Mouse (Mus musculus): ENCODE results near the gene Ostm1. TPM values are rescaled to one million over a fixed set of nuclear protein-coding genes. Genes with fewer than 3 reads are reported as not detected.

Gene Ostm1
- polyA plus RNA-seq, 1 experiment from 2014 or later: 20.2 TPM

DNA sequence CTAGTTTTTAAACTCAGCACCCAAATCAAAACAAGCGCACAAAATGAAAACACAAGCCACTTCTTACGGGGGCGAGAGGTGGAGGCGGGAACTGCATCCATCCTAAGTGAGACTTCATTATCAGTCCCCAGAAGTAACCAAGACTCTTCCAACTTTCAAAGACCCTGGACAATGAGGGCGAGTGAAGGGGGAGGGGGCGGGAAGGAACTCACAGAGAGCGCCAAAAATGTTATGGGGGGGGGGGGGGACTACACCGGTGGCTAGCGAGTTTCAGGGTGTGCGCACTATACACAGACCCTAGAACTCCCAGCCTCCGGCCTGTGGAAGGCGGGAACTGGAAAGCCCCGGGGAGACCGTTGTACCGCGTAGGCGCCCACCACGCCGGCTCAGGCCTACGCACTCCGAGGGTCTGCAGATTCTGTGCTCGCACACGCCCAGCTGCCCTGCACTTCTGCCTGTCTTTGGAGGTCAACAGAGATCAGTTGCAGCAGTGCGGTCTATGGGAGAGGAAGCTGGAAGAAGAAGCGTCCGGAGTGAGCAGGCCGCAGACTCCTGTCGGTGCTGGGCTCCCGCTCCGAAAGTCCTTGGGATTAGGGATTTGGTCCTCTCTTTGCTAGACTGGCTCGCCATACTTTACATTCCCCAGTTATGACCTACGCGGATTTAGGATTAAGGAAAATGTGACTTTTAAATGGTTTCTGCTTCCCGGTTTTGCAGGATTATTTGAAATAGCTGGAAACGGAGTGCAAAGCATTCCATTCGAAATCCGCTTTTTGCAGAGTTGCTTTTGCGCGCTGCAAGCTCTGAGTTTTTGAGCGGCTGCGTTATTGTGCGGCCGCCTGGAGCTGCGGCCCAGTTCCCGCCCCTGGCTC lies 1.7 kb upstream of the Ostm1 start:
- Histone ChIP-seq H3K4me3 (ENCODE audit: low read depth, low read length) (no peak overlapping the region), H3K9ac (ENCODE audit: low read depth, low read length) (no peak overlapping the region), H3K4me1 (replicated peaks; ENCODE audit: control insufficient read depth, insufficient read depth, low read length) (peaks cover 24% of the 10 kb centered on the region), H3K27ac (ENCODE audit: low read depth, low read length) (no peak overlapping the region), H3K27me3 (ENCODE audit: control insufficient read depth, insufficient read depth, low read length) (peaks cover 94% of the 10 kb centered on the region), H3K4me2 (replicated peaks; ENCODE audit: low read depth, low read length) (no peak overlapping the region), H3K9me3 (ENCODE audit: control insufficient read depth, low read length) (peaks cover 3% of the 10 kb centered on the region), H3K36me3 (ENCODE audit: control insufficient read depth, insufficient read depth, low read length) (no peaks in the 10 kb centered on the region)
- ATAC-seq (ENCODE audit: low FRiP score): no peak
- peak; percentile 71 for DNase-seq (ENCODE audit: low spot score)
- 0% methylated on average over 45 of the region's 45 CpGs for WGBS

GRCm38 (mm10) chr10:42582566-42583110 lies 984 bp upstream of the Ostm1 start:
- Histone ChIP-seq H3K27ac (ENCODE audit: low read depth, low read length) (no peak overlapping the region), H3K9ac (ENCODE audit: low read depth, low read length) (no peak overlapping the region), H3K36me3 (ENCODE audit: control insufficient read depth, insufficient read depth, low read length) (no peaks in the 10 kb centered on the region), H3K4me3 (ENCODE audit: low read depth, low read length) (no peak overlapping the region), H3K4me2 (replicated peaks; ENCODE audit: low read depth, low read length) (no peak overlapping the region), H3K9me3 (ENCODE audit: control insufficient read depth, low read length) (peaks cover 3% of the 10 kb centered on the region), H3K4me1 (replicated peaks; ENCODE audit: control insufficient read depth, insufficient read depth, low read length) (peaks cover 24% of the 10 kb centered on the region), H3K27me3 (ENCODE audit: control insufficient read depth, insufficient read depth, low read length) (peaks cover 96% of the 10 kb centered on the region)
- DNase-seq (ENCODE audit: low spot score) (peak; percentile 78), ATAC-seq (ENCODE audit: low FRiP score) (no peak)
- WGBS: under 1% methylated on average over 44 of the region's 44 CpGs

DNA sequence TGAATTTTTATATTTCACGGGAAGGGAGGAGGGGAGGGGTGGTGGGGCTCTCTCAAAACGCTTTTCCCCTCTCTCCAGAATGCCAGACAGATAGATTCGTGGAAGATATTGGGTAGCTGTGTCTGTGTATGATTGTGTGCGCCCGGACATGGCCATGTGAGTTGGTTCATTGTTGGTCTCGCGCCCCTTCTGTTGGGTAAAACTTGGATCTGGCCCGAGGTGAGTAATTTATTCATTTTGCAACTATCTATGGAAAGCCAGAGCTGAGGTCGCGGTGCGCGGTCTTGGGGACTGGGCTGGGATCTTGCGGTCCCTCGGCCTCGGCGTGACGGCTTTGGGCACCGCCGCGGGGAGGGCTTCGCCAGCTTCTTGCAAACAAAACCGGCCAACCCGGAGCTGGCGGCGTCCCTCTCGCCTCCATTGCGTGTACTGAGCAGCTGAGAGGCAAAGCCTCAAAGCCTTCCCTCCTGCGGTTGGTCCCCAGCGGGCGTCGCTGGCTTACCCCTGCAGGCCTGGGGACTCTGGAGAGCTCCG lies 347 bp downstream of the Ostm1 start:
- H3K9me3 ChIP-seq (ENCODE audit: control insufficient read depth, low read length): peaks cover 3% of the 10 kb centered on the region
- DNase-seq (ENCODE audit: low spot score) (no peak), ATAC-seq (ENCODE audit: low FRiP score) (no peak; the same call in 1 of the 2 replicates)
- H3K27ac ChIP-seq (ENCODE audit: low read depth, low read length): no peak overlapping the region
- WGBS: under 1% methylated on average over 31 of the region's 32 CpGs
- H3K4me1 ChIP-seq (replicated peaks; ENCODE audit: control insufficient read depth, insufficient read depth, low read length): peaks cover 24% of the 10 kb centered on the region
- no peak overlapping the region for H3K9ac ChIP-seq (ENCODE audit: low read depth, low read length)
- peak overlapping the region; percentile 27; the same call in 1 of the 2 replicates for H3K4me2 ChIP-seq (replicated peaks; ENCODE audit: low read depth, low read length)
- H3K4me3 ChIP-seq (ENCODE audit: low read depth, low read length): peak overlapping the region; percentile 0
- H3K36me3 ChIP-seq (ENCODE audit: control insufficient read depth, insufficient read depth, low read length): no peaks in the 10 kb centered on the region
- H3K27me3 ChIP-seq (ENCODE audit: control insufficient read depth, insufficient read depth, low read length): peaks cover 97% of the 10 kb centered on the region

DNA sequence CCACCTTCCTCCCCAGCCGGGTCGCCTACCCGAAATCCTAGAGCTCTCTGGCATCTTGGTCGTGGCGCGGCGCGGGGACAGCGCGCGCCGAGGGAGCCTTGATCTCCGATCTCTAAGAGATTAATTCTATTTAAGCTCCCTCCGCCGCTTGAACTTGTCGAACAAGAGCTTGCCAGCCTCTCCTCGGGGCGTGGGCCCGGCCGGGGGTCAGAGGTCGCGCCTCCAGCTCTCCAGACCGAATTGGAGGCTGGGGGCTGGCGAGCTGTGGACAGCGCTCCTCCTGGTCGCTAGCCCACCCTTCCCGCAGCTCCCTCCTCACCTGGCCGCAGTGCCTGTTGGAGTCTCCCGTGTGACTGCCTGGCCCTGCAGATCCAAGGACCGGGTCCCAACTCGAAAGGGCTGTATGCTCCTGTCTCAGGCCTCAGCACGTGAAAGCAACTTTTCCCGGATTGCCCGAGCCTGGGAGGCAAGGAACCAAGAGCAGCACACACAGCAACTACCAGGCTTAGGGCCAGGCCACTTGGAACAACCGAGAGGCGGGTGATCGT lies 888 bp downstream of the Ostm1 start:
- WGBS: under 1% methylated on average over 37 of the region's 37 CpGs
- Histone ChIP-seq H3K4me3 (ENCODE audit: low read depth, low read length) (peak overlapping the region; percentile 0), H3K27me3 (ENCODE audit: control insufficient read depth, insufficient read depth, low read length) (peaks cover 96% of the 10 kb centered on the region), H3K4me2 (replicated peaks; ENCODE audit: low read depth, low read length) (peak overlapping the region; percentile 27; the same call in 1 of the 2 replicates), H3K27ac (ENCODE audit: low read depth, low read length) (no peak overlapping the region), H3K4me1 (replicated peaks; ENCODE audit: control insufficient read depth, insufficient read depth, low read length) (peaks cover 22% of the 10 kb centered on the region), H3K36me3 (ENCODE audit: control insufficient read depth, insufficient read depth, low read length) (no peaks in the 10 kb centered on the region), H3K9ac (ENCODE audit: low read depth, low read length) (no peak overlapping the region), H3K9me3 (ENCODE audit: control insufficient read depth, low read length) (peaks cover 3% of the 10 kb centered on the region)
- peak; percentile 65 for DNase-seq (ENCODE audit: low spot score)
- ATAC-seq (ENCODE audit: low FRiP score): no peak

- Histone ChIP-seq H3K27me3 (ENCODE audit: control insufficient read depth, insufficient read depth, low read length) (peaks cover 96% of the 10 kb centered on the region), H3K4me1 (replicated peaks; ENCODE audit: control insufficient read depth, insufficient read depth, low read length) (peaks cover 17% of the 10 kb centered on the region), H3K4me3 (ENCODE audit: low read depth, low read length) (no peak overlapping the region), H3K4me2 (replicated peaks; ENCODE audit: low read depth, low read length) (no peak overlapping the region), H3K36me3 (ENCODE audit: control insufficient read depth, insufficient read depth, low read length) (no peaks in the 10 kb centered on the region), H3K27ac (ENCODE audit: low read depth, low read length) (no peak overlapping the region), H3K9me3 (ENCODE audit: control insufficient read depth, low read length) (peaks cover 3% of the 10 kb centered on the region), H3K9ac (ENCODE audit: low read depth, low read length) (no peak overlapping the region)
- no peak for ATAC-seq (ENCODE audit: low FRiP score)
- DNase-seq (ENCODE audit: low spot score): peak; percentile 54
- 3% methylated on average over 8 of the region's 8 CpGs for WGBS
Observed at GRCm38 (mm10) chr10:42585156-42585555, 1.5 kb downstream of the Ostm1 start.

DNA sequence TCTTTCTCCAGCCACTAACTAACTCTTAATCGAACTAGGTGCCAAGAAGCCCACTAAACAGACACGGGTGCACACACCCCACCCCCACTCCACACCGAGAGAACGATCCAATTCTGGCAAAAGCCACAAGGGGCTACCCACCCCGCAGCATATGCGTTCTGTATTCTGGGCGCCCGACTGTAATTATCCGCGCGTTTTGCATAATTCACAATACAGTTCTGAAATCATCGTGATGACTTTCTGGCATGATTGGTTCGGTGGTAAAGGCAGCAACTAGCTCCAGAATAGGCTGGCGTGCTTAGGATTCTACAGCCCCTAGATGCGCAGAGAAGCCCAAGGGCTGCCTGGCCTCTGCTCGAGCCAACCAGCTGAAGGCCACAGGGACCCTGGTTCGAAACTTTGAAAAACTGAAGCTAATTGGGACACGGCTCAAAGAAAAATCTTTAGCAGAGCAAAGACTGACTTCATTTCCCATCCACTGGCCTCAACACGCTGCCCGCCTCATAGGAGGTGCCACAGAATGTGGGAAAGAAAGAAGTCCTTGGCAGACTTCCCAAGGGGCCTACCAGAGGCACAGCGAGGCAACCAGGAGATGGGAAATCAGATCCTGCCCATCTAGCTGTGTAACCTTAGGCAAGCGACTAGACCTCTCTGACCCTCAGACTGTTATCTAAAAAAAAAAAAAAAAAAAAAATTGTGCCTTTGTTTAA lies 2.1 kb downstream of the Ostm1 start:
- peaks cover 17% of the 10 kb centered on the region; the same call in 1 of the 2 replicates for H3K4me1 ChIP-seq (replicated peaks; ENCODE audit: control insufficient read depth, insufficient read depth, low read length)
- no peaks in the 10 kb centered on the region for H3K36me3 ChIP-seq (ENCODE audit: control insufficient read depth, insufficient read depth, low read length)
- H3K9ac ChIP-seq (ENCODE audit: low read depth, low read length): no peak overlapping the region
- H3K4me3 ChIP-seq (ENCODE audit: low read depth, low read length): no peak overlapping the region
- DNase-seq (ENCODE audit: low spot score) (peak; percentile 46), ATAC-seq (ENCODE audit: low FRiP score) (no peak)
- H3K9me3 ChIP-seq (ENCODE audit: control insufficient read depth, low read length): peaks cover 3% of the 10 kb centered on the region
- no peak overlapping the region for H3K27ac ChIP-seq (ENCODE audit: low read depth, low read length)
- WGBS: 2% methylated on average over 22 of the region's 22 CpGs
- H3K4me2 ChIP-seq (replicated peaks; ENCODE audit: low read depth, low read length): no peak overlapping the region
- peaks cover 96% of the 10 kb centered on the region for H3K27me3 ChIP-seq (ENCODE audit: control insufficient read depth, insufficient read depth, low read length)

- WGBS: 2% methylated on average over 8 of the region's 8 CpGs
- ATAC-seq (ENCODE audit: low FRiP score) (no peak), DNase-seq (ENCODE audit: low spot score) (no peak)
- Histone ChIP-seq H3K9ac (ENCODE audit: low read depth, low read length) (no peak overlapping the region), H3K4me1 (replicated peaks; ENCODE audit: control insufficient read depth, insufficient read depth, low read length) (peaks cover 15% of the 10 kb centered on the region; the same call in 1 of the 2 replicates), H3K36me3 (ENCODE audit: control insufficient read depth, insufficient read depth, low read length) (no peaks in the 10 kb centered on the region), H3K27ac (ENCODE audit: low read depth, low read length) (no peak overlapping the region), H3K9me3 (ENCODE audit: control insufficient read depth, low read length) (peaks cover 3% of the 10 kb centered on the region), H3K4me3 (ENCODE audit: low read depth, low read length) (no peak overlapping the region), H3K27me3 (ENCODE audit: control insufficient read depth, insufficient read depth, low read length) (peaks cover 98% of the 10 kb centered on the region), H3K4me2 (replicated peaks; ENCODE audit: low read depth, low read length) (no peak overlapping the region)
Observed at GRCm38 (mm10) chr10:42587961-42588750, 4.5 kb downstream of the Ostm1 start.

DNA sequence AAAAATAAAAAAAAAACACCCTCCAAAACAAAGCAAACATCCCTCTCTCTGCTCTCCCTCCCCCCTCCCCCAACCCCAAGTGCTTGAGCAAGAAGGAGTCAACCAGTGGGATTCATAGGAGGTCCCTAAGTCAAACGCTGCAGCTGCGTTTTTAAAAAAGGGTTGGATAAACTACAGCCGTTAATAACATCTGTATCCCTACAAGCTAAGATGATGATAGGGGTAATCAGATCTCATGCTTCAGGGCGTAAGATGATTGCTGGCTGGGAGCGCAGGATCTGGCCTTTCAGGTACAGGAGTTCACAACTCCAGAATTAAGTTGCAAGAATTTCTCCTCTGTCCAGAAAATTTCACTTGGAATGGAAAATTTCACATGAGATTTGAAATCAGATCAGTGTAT lies 5.9 kb downstream of the Ostm1 start:
- WGBS: 2% methylated on average over 5 of the region's 5 CpGs
- Histone ChIP-seq H3K9me3 (ENCODE audit: control insufficient read depth, low read length) (peaks cover 3% of the 10 kb centered on the region), H3K4me1 (replicated peaks; ENCODE audit: control insufficient read depth, insufficient read depth, low read length) (peaks cover 4% of the 10 kb centered on the region; the same call in 1 of the 2 replicates), H3K4me2 (replicated peaks; ENCODE audit: low read depth, low read length) (no peak overlapping the region), H3K9ac (ENCODE audit: low read depth, low read length) (no peak overlapping the region), H3K27ac (ENCODE audit: low read depth, low read length) (no peak overlapping the region), H3K27me3 (ENCODE audit: control insufficient read depth, insufficient read depth, low read length) (peaks cover 98% of the 10 kb centered on the region), H3K36me3 (ENCODE audit: control insufficient read depth, insufficient read depth, low read length) (no peaks in the 10 kb centered on the region), H3K4me3 (ENCODE audit: low read depth, low read length) (no peak overlapping the region)
- no peak for DNase-seq (ENCODE audit: low spot score)
- no peak for ATAC-seq (ENCODE audit: low FRiP score)

All from hindbrain, embryonic 11.5 days (tissue).